Mouse (Mus musculus) stomach, embryonic 15.5 days (tissue): ENCODE results near the gene Rab11b. TPM values are rescaled to one million over a fixed set of nuclear protein-coding genes. Genes with fewer than 3 reads are reported as not detected.
A peak's percentile ranks its signal among the peaks of the same experiment; 100 is the strongest.

Source experiments
- ATAC-seq: fragments of 200-750 bp; cut with Nextera tagmentation; 2 replicates; pipeline ENCODE4 v1.8.0; 2017; ENCODE audit warnings: low read depth, moderate number of reproducible peaks, moderate TSS enrichment; ENCODE audit not compliant: insufficient read depth, low FRiP score
- H3K27ac ChIP-seq: fragments of 300-500 bp; sonication (generic); 2 replicates; pipeline ENCODE4 v1.5.1; 2015; ENCODE audit warnings: mild to moderate bottlenecking, inconsistent platforms
- H3K27me3 ChIP-seq: fragments of 300-500 bp; sonication (generic); replicated peaks from 2 replicates; pipeline ENCODE4 v1.6.1; 2015; ENCODE audit warnings: inconsistent platforms
- H3K36me3 ChIP-seq: fragments of 300-500 bp; sonication (generic); 2 replicates; pipeline ENCODE4 v1.6.1; 2015; ENCODE audit warnings: inconsistent platforms
- H3K4me1 ChIP-seq: fragments of 300-500 bp; sonication (generic); 2 replicates; pipeline ENCODE4 v1.6.1; 2015; ENCODE audit warnings: inconsistent platforms
- H3K4me2 ChIP-seq: fragments of 300-500 bp; sonication (generic); 2 replicates; pipeline ENCODE4 v1.6.1; 2015; ENCODE audit warnings: mild to moderate bottlenecking, inconsistent platforms
- H3K4me3 ChIP-seq: fragments of 300-500 bp; sonication (generic); replicated peaks from 2 replicates; pipeline ENCODE4 v1.5.1; 2015; ENCODE audit warnings: inconsistent platforms
- H3K9ac ChIP-seq: fragments of 300-500 bp; sonication (generic); 2 replicates; pipeline ENCODE4 v1.6.1; 2015; ENCODE audit warnings: inconsistent platforms
- H3K9me3 ChIP-seq: fragments of 300-500 bp; sonication (generic); 2 replicates; pipeline ENCODE4 v1.6.1; 2016; ENCODE audit warnings: inconsistent platforms
- WGBS: fragments of 180-500 bp; shearing (Covaris S2); methylation state at CpG from one replicate; pipeline ENCODE4 v1.1.7; 2015; 5-methylcytosine and 5-hydroxymethylcytosine counted together
- polyA plus RNA-seq: library from polyadenylated mRNA; unstranded; fragments of >200 nt; fragmentation: Nextera tagmentation; extraction: Ambion mirVana; gene quantifications from 2 replicates; pipeline ENCODE4 v1.2.1, GENCODE M21; 2015

Rab11b gene
- polyA plus RNA-seq, 1 experiment from 2014 or later = 249 TPM

DNA sequence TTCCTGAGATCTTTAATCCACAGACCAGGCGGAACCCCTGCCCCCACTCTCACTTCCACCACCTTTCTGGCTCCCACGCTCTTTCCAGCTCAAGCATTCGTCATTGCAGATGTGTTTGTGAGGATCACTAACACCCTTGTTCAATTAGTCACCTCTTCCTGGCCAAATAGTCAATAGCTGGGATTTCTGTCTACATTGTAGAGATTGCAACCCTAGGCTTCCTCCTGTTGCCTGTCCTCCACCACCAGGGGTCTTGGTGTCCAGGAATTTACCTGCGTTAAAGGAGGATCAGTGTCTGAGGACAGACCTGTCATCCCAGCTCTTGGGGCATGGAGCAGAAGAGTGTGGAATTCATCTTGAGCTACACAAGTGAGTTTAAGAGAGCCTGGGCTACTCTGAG, 21.7 kb upstream of the Rab11b start:
- Histone ChIP-seq H3K4me2 (peak overlapping the region; percentile 81), H3K36me3 (no peaks in the 10 kb centered on the region), H3K27ac (peak overlapping the region; percentile 87; the same call in 1 of the 2 replicates), H3K9me3 (no peaks in the 10 kb centered on the region), H3K9ac (no peak overlapping the region), H3K4me3 (peak overlapping the region; percentile 45), H3K4me1 (peaks cover 35% of the 10 kb centered on the region), H3K27me3 (no peaks in the 10 kb centered on the region)
- WGBS = 29% methylated on average over 4 of the region's 4 CpGs
- ATAC-seq = no peak

DNA sequence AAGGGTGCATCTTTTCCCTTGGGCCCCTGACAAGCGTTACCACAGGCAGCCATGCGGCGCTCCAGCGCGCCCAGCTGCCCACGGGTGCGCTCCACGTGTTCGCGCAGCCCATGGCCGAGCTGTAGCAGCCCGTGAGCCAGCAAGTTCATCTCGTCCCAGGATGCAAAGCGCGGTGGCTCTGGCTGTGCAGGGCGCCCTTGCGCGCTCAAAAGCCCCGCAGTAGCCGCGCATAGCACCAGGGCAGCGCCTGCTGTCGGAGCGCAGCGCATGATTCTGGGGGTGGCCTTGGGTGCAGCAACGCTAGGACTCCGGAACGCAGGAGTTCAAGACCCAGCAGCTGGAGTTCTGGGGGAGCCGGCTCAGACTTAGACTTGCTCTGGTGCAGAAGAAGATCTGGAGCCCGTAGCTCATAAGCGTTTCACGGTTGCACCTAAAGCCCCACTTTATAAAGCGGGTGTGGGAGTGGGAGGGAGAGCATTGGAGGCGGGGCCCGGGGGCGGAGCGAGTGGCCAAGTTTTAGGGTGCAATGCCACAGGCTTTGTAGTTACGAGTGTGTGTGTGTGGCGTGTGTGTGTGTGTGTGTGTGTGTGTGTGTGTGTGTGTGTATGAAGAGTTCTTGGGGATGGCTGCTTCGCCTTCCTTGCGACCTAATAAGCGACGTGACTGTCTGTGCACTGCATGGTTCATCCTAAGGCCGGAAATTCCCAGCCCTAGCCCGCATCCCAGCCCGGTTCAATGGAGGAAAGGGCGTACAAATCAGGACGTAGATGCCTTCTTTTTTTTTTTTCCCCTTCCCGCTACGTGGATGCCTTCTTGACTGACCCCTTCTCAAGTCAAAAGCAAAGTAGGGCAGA, 21.0 kb upstream of the Rab11b start, which contains the start of gene Angptl4:
Gene Angptl4, minus strand, starts transcription at position 707 of the 854 bp plus-strand sequence.
- no peaks in the 10 kb centered on the region for H3K27me3 ChIP-seq
- H3K36me3 ChIP-seq = no peaks in the 10 kb centered on the region
- WGBS = under 1% methylated on average over 50 of the region's 50 CpGs
- H3K9me3 ChIP-seq = no peaks in the 10 kb centered on the region
- H3K4me1 ChIP-seq = peaks cover 35% of the 10 kb centered on the region
- H3K9ac ChIP-seq = peak within 1 kb of the TSS; percentile 17; the same call in 1 of the 2 replicates
- H3K4me3 ChIP-seq = peak within 1 kb of the TSS; percentile 45
- H3K27ac ChIP-seq = peak within 1 kb of the TSS; percentile 87
- peak; percentile 72 for ATAC-seq
- peak within 1 kb of the TSS; percentile 81 for H3K4me2 ChIP-seq

DNA sequence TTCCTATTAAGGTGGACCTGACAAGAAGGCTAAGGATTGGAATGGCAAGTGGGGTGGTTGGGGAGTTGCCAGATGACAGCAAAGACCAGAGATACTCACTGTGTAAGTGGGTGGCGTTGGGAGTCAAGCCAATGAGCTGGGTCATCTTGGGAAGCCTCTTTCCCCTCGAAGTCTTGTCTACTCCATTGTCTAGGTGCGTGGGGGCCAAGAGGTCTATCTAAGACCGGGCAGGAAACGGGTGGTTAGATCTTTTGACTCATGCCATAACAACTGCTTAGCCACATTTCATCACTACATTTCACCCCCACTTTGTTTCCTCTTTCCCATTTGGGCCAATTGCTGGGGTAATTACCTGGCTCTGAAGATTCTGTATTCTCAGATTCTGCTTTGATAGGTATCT, 20.1 kb upstream of the Rab11b start:
- H3K9ac ChIP-seq = no peak overlapping the region
- peak overlapping the region; percentile 81 for H3K4me2 ChIP-seq
- peak overlapping the region; percentile 45 for H3K4me3 ChIP-seq
- peaks cover 35% of the 10 kb centered on the region for H3K4me1 ChIP-seq
- H3K36me3 ChIP-seq = 0 out of 2 replicates have a peak, but pooled peaks cover 3% of the 10 kb centered on the region
- H3K27ac ChIP-seq = peak overlapping the region; percentile 87; the same call in 1 of the 2 replicates
- no peak for ATAC-seq
- H3K9me3 ChIP-seq = no peaks in the 10 kb centered on the region
- H3K27me3 ChIP-seq = no peaks in the 10 kb centered on the region
- 85% methylated on average over 5 of the region's 5 CpGs for WGBS

DNA sequence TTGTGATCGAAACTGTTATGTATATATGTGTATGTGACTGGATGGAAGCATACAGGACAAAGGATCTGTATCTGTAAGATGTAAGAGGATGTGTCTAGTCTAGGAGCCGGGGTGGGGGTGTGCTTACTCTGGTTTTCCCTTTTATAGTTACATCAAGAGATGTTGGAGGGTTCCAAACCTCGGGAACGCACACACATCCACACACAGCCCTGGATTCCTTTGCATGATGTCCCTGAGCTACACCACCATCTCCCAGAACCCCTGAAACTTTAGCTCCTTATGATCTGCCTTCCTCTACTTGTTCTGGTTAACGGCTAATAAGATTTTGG, 19.6 kb upstream of the Rab11b start:
- no peaks in the 10 kb centered on the region for H3K27me3 ChIP-seq
- H3K4me3 ChIP-seq = peak overlapping the region; percentile 22
- no peak for ATAC-seq
- H3K9ac ChIP-seq = no peak overlapping the region
- H3K4me2 ChIP-seq = peak overlapping the region; percentile 81
- no peaks in the 10 kb centered on the region for H3K9me3 ChIP-seq
- H3K36me3 ChIP-seq = 0 out of 2 replicates have a peak, but pooled peaks cover 3% of the 10 kb centered on the region
- H3K27ac ChIP-seq = peak overlapping the region; percentile 87; the same call in 1 of the 2 replicates
- WGBS = 75% methylated on average over 5 of the region's 5 CpGs
- H3K4me1 ChIP-seq = peaks cover 35% of the 10 kb centered on the region

DNA sequence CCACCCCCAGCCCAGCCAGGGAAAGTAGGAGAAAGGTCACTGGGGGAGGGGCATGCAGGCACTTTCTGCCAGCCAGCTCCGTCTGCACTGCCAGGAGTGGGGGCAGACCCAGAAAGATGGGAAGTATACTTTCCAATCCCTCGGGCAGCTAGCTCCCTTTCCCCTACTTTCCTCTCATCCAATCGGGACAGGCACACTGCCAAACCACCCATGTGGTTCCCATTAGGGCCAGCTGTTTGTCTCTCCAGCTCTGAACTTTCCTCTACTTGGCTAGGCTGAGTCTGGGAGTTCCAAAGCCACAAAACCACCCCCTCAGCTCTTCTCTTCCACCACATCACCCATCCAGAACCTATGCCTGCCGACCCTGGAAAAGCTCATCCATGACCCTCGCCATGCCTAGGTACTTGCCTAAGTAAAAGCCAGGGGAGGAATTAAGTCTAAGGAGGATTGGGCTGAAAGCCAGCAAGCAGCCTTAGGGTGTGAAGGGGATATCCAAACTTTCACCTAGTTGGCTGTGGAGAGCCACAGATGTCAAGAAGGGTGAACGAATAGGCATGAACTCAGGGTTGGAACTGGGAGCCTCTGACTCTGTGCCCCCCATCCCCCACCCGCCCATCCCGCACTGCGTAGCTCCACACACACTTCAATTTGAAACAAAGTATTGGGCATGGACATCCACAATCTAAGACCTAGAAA, 19.1 kb upstream of the Rab11b start:
- Histone ChIP-seq H3K4me1 (peaks cover 35% of the 10 kb centered on the region), H3K36me3 (0 out of 2 replicates have a peak, but pooled peaks cover 3% of the 10 kb centered on the region), H3K9me3 (no peaks in the 10 kb centered on the region), H3K4me3 (peak overlapping the region; percentile 22), H3K4me2 (peak overlapping the region; percentile 81), H3K27me3 (no peaks in the 10 kb centered on the region), H3K27ac (peak overlapping the region; percentile 87), H3K9ac (no peak overlapping the region)
- 37% methylated on average over 9 of the region's 9 CpGs for WGBS
- peak; percentile 72 for ATAC-seq

DNA sequence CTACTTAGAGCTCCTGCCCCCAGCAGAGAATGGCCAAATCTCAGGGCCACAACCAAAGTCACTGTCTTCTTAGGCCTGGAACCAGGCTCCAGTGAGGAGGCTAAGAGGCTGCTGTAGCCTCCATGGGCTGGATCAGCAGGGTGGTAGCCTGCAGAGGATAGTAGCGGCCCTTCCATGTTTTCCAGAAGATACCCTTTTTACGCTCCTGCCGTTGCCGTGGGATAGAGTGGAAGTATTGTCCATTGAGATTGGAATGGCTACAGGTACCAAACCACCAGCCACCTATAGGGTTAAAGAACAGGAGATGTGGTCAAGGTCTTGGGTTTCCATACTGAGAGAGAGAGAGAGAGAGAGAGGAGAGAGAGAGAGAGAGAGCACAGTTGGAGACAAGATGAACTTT, 15.0 kb upstream of the Rab11b start:
- Histone ChIP-seq H3K4me2 (no peak overlapping the region), H3K9ac (no peak overlapping the region), H3K27ac (no peak overlapping the region), H3K9me3 (no peaks in the 10 kb centered on the region), H3K4me3 (no peak overlapping the region), H3K4me1 (peaks cover 20% of the 10 kb centered on the region), H3K36me3 (0 out of 2 replicates have a peak, but pooled peaks cover 3% of the 10 kb centered on the region), H3K27me3 (no peaks in the 10 kb centered on the region)
- 95% methylated on average over 4 of the region's 4 CpGs for whole genome bisulfite sequencing
- ATAC-seq = no peak

DNA sequence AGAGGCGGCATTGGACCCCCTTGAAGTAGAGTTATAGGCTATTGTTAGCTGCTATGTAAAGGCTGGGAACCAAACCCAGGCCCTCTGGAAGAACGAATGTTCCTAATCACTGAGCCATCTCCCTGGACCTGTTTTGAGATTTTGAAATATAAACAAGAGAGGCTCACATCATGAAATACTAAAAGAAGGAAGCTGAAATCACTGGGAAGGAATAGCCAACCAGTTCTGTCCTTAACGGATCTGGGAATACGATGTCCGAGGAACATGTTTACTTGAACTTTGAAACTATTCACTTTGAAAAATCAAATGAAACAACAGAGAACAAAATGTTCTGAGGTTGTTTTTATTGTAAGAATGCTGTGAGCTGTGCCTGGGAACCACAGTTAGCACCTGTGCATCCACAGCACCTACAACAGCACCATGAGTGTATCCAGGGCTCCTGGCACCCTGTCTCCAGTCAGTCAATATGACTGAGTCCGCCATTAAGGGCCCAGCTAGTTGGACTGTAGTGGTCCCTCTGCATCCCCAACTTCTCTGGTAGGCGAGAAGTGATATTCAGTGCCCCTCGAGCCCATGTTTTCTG, 14.3 kb upstream of the Rab11b start:
- H3K9ac ChIP-seq = no peak overlapping the region
- H3K27me3 ChIP-seq = no peaks in the 10 kb centered on the region
- 89% methylated on average over 8 of the region's 8 CpGs for WGBS
- H3K4me1 ChIP-seq = peaks cover 14% of the 10 kb centered on the region
- H3K36me3 ChIP-seq = 0 out of 2 replicates have a peak, but pooled peaks cover 3% of the 10 kb centered on the region
- no peak overlapping the region for H3K4me2 ChIP-seq
- H3K27ac ChIP-seq = no peak overlapping the region
- no peak overlapping the region for H3K4me3 ChIP-seq
- H3K9me3 ChIP-seq = no peaks in the 10 kb centered on the region
- no peak for ATAC-seq

DNA sequence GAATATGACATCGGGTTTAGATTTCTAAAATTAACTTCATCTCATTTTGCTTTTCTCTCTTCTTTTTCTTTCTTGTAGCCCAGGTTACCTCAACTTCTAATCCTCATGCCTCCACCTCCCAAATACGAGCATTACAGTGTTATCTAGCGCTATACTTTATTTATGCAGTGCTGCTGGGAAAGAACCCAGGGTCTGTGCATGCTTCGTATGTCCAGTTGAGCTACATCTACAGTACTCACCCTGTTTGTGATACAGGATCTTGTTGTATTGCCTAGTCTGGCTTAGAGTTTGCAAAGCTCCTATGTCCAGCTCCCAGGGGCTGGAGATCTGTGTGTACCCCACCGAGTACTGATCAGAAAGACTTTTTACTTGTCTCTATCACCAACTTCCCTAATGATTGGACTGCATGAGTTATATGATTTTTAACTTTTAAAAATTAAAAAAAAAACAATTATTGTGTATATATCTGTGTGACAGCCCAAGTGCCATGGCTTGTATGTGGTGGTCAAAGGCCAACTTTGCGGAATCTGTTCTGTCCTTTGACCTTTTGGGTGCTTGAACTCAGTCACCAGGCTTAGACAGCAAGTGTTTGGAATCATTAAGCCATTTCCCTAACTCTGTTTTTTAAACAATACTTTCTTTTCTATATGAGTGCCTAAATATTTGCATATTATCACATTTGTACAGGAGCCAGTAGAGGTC, 13.7 kb upstream of the Rab11b start:
- H3K4me3 ChIP-seq = no peak overlapping the region
- no peak for ATAC-seq
- no peak overlapping the region for H3K27ac ChIP-seq
- no peak overlapping the region for H3K9ac ChIP-seq
- no peaks in the 10 kb centered on the region for H3K27me3 ChIP-seq
- H3K9me3 ChIP-seq = no peaks in the 10 kb centered on the region
- H3K4me1 ChIP-seq = peaks cover 9% of the 10 kb centered on the region
- 0 out of 2 replicates have a peak, but pooled peaks cover 3% of the 10 kb centered on the region for H3K36me3 ChIP-seq
- H3K4me2 ChIP-seq = no peak overlapping the region
- 86% methylated on average over 6 of the region's 6 CpGs for WGBS

DNA sequence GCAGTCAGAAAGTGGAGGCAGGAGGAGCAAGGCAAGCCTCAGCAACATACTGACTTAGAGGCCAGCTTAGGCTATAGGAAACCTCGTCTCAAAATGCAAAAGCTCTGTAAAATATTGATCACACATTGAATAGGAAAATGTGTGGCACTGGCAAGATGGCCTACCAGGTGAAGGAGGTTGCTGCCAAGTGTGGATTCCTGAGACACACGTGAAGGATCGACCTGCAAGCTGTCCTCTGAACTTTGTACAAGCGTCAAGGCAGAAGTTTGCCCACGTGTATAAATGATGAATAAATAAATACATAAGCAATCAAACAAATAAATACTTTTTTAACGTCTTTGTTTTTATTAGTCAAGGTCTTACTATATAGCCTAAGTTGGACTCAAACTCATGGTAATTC, 13.1 kb upstream of the Rab11b start:
- 0 out of 2 replicates have a peak, but pooled peaks cover 3% of the 10 kb centered on the region for H3K36me3 ChIP-seq
- H3K4me3 ChIP-seq = no peak overlapping the region
- H3K9me3 ChIP-seq = no peaks in the 10 kb centered on the region
- H3K4me1 ChIP-seq = peaks cover 3% of the 10 kb centered on the region
- H3K27ac ChIP-seq = no peak overlapping the region
- H3K27me3 ChIP-seq = no peaks in the 10 kb centered on the region
- H3K9ac ChIP-seq = no peak overlapping the region
- no peak for ATAC-seq
- 79% methylated on average over 6 of the region's 6 CpGs for WGBS
- no peak overlapping the region for H3K4me2 ChIP-seq

DNA sequence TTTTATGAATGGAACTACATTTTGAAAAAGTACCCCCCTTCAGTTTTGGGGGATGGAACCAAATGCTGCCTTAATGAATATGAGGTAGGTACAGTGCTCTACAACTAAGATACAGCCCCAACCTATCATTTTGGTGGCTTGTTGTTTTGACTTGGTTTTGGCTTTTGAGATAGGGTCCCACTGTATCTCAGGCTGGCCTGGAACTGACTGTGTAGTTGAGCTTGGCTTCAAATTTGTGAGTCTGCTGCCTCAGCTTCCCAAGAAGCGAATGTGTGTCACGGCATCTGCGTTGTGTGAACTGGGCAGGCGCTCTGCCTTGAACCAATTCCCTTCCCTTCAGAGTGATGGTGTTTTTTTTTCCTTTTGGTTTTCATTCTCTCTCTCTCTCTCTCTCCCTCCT, 11.3 kb upstream of the Rab11b start:
- 91% methylated on average over 4 of the region's 4 CpGs for WGBS
- Histone ChIP-seq H3K27me3 (no peaks in the 10 kb centered on the region), H3K36me3 (0 out of 2 replicates have a peak, but pooled peaks cover 3% of the 10 kb centered on the region), H3K4me3 (no peak overlapping the region), H3K9me3 (no peaks in the 10 kb centered on the region), H3K9ac (no peak overlapping the region), H3K27ac (no peak overlapping the region), H3K4me1 (no peaks in the 10 kb centered on the region), H3K4me2 (no peak overlapping the region)
- ATAC-seq = no peak

DNA sequence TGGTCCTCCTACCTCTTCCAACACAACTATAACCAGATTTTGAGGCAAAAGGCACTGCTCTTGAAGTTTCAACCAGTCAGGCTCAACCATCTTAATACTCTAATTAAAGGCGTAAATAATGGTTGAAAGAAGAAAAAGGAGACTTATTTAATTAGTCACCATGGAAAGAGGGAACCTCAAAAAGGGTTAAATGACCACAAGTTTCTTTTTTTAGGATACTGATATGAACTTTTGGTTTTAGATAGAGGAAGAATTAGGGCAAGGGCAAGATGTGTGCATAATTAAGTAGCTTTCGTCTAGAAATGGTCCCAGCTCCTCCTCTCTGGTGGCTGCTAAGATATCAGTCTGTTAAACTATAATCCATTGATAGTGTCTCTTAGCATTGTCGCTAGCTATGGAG, 6.1 kb upstream of the Rab11b start:
- H3K4me3 ChIP-seq = no peak overlapping the region
- no peaks in the 10 kb centered on the region for H3K9me3 ChIP-seq
- no peaks in the 10 kb centered on the region for H3K36me3 ChIP-seq
- ATAC-seq = no peak
- H3K9ac ChIP-seq = no peak overlapping the region
- no peak overlapping the region for H3K27ac ChIP-seq
- H3K27me3 ChIP-seq = no peaks in the 10 kb centered on the region
- no peak overlapping the region for H3K4me2 ChIP-seq
- 65% methylated on average over 3 of the region's 3 CpGs for WGBS
- no peaks in the 10 kb centered on the region for H3K4me1 ChIP-seq
